Mouse (Mus musculus): ENCODE data around the gene Duox2. TPM values are rescaled to one million over a fixed set of nuclear protein-coding genes. Genes with fewer than 3 reads are reported as not detected.
"Not testable (repeated sequence)": the region's sequence is repeated elsewhere in the genome, so short reads cannot be mapped to it uniquely, and the experiment has no call there.

Gene Duox2
- polyA plus RNA-seq, 1 experiment, result 0.20 TPM

GRCm38 (mm10) chr2:122332222-122332621 is 34.0 kb upstream of the Duox2 start:
- Histone ChIP-seq H3ac (ENCODE audit: control insufficient read depth, insufficient read length, low read depth) (no peak overlapping the region), H3K79me3 (ENCODE audit: low read depth) (no peaks in the 10 kb centered on the region), H3K79me2 (ENCODE audit: control insufficient read depth, insufficient read depth) (no peaks in the 10 kb centered on the region), H3K36me3 (ENCODE audit: control insufficient read depth, insufficient read depth) (no peaks in the 10 kb centered on the region), H3K27me3 (ENCODE audit: control insufficient read depth, insufficient read depth, insufficient read length) (no peaks in the 10 kb centered on the region), H3K4me3 (ENCODE audit: insufficient read depth, poor library complexity, severe bottlenecking) (no peak overlapping the region)
- TF ChIP-seq MYOG (IDR thresholded peaks at IDR 0.05; ENCODE audit: control insufficient read depth, extremely low read depth, insufficient read length) (no peak), MYOD1 (IDR thresholded peaks at IDR 0.05; ENCODE audit: control insufficient read depth, insufficient read length, low read depth) (no peak), FOSL1 (IDR thresholded peaks at IDR 0.05; ENCODE audit: insufficient read depth, low read length, poor library complexity, severe bottlenecking) (no peak), MAX (IDR thresholded peaks at IDR 0.05) (no peak), CEBPB (IDR thresholded peaks at IDR 0.05; ENCODE audit: low read depth) (no peak), CTCF (IDR thresholded peaks at IDR 0.05; ENCODE audit: control insufficient read depth, insufficient read depth, insufficient read length) (no peak), USF1 (IDR thresholded peaks at IDR 0.05; ENCODE audit: low read depth) (no peak)

GRCm38 (mm10) chr2:122330317-122330716 is 32.1 kb upstream of the Duox2 start:
- not testable (repeated sequence) for H3K79me3 ChIP-seq (ENCODE audit: low read depth); H3K36me3 ChIP-seq (ENCODE audit: control insufficient read depth, insufficient read depth); H3ac ChIP-seq (ENCODE audit: control insufficient read depth, insufficient read length, low read depth); H3K27me3 ChIP-seq (ENCODE audit: control insufficient read depth, insufficient read depth, insufficient read length); H3K4me3 ChIP-seq (ENCODE audit: insufficient read depth, poor library complexity, severe bottlenecking); H3K79me2 ChIP-seq (ENCODE audit: control insufficient read depth, insufficient read depth)

- no peaks in the 10 kb centered on the region for H3K27me3 ChIP-seq (ENCODE audit: control insufficient read depth, insufficient read depth, insufficient read length)
- no peaks in the 10 kb centered on the region for H3K36me3 ChIP-seq (ENCODE audit: control insufficient read depth, insufficient read depth)
- no peaks in the 10 kb centered on the region for H3K79me3 ChIP-seq (ENCODE audit: low read depth)
- no peak overlapping the region for H3ac ChIP-seq (ENCODE audit: control insufficient read depth, insufficient read length, low read depth)
- TF ChIP-seq MYOD1 (IDR thresholded peaks at IDR 0.05; ENCODE audit: control insufficient read depth, insufficient read length, low read depth) (no peak), FOSL1 (IDR thresholded peaks at IDR 0.05; ENCODE audit: insufficient read depth, low read length, poor library complexity, severe bottlenecking) (no peak), USF1 (IDR thresholded peaks at IDR 0.05; ENCODE audit: low read depth) (no peak)
- H3K4me3 ChIP-seq (ENCODE audit: insufficient read depth, poor library complexity, severe bottlenecking), result no peak overlapping the region
- no peaks in the 10 kb centered on the region for H3K79me2 ChIP-seq (ENCODE audit: control insufficient read depth, insufficient read depth)
Measured at GRCm38 (mm10) chr2:122327986-122328385, 29.7 kb upstream of the Duox2 start.

- TF ChIP-seq MYOG (IDR thresholded peaks at IDR 0.05; ENCODE audit: control insufficient read depth, extremely low read depth, insufficient read length) (no peak), MAX (IDR thresholded peaks at IDR 0.05) (no peak), CEBPB (IDR thresholded peaks at IDR 0.05; ENCODE audit: low read depth) (no peak), CTCF (IDR thresholded peaks at IDR 0.05; ENCODE audit: control insufficient read depth, insufficient read depth, insufficient read length) (no peak)
- Histone ChIP-seq H3K27me3 (ENCODE audit: control insufficient read depth, insufficient read depth, insufficient read length) (no peaks in the 10 kb centered on the region), H3K4me3 (ENCODE audit: insufficient read depth, poor library complexity, severe bottlenecking) (no peak overlapping the region), H3K79me3 (ENCODE audit: low read depth) (no peaks in the 10 kb centered on the region), H3ac (ENCODE audit: control insufficient read depth, insufficient read length, low read depth) (no peak overlapping the region), H3K79me2 (ENCODE audit: control insufficient read depth, insufficient read depth) (no peaks in the 10 kb centered on the region), H3K36me3 (ENCODE audit: control insufficient read depth, insufficient read depth) (no peaks in the 10 kb centered on the region)
Measured at GRCm38 (mm10) chr2:122325361-122325760, 27.1 kb upstream of the Duox2 start.

GRCm38 (mm10) chr2:122324586-122324985 is 26.3 kb upstream of the Duox2 start:
- TF ChIP-seq FOSL1 (IDR thresholded peaks at IDR 0.05; ENCODE audit: insufficient read depth, low read length, poor library complexity, severe bottlenecking) (no peak), USF1 (IDR thresholded peaks at IDR 0.05; ENCODE audit: low read depth) (no peak), MYOG (IDR thresholded peaks at IDR 0.05; ENCODE audit: control insufficient read depth, extremely low read depth, insufficient read length) (no peak), CEBPB (IDR thresholded peaks at IDR 0.05; ENCODE audit: low read depth) (no peak), CTCF (IDR thresholded peaks at IDR 0.05; ENCODE audit: control insufficient read depth, insufficient read depth, insufficient read length) (no peak), MAX (IDR thresholded peaks at IDR 0.05) (no peak), MYOD1 (IDR thresholded peaks at IDR 0.05; ENCODE audit: control insufficient read depth, insufficient read length, low read depth) (no peak)
- H3K79me3 ChIP-seq (ENCODE audit: low read depth), result no peaks in the 10 kb centered on the region

GRCm38 (mm10) chr2:122323960-122324359 is 25.7 kb upstream of the Duox2 start:
- TF ChIP-seq FOSL1 (IDR thresholded peaks at IDR 0.05; ENCODE audit: insufficient read depth, low read length, poor library complexity, severe bottlenecking), result no peak
- no peaks in the 10 kb centered on the region for H3K79me2 ChIP-seq (ENCODE audit: control insufficient read depth, insufficient read depth)
- no peaks in the 10 kb centered on the region for H3K27me3 ChIP-seq (ENCODE audit: control insufficient read depth, insufficient read depth, insufficient read length)
- no peak overlapping the region for H3K4me3 ChIP-seq (ENCODE audit: insufficient read depth, poor library complexity, severe bottlenecking)
- no peaks in the 10 kb centered on the region for H3K79me3 ChIP-seq (ENCODE audit: low read depth)
- no peak overlapping the region for H3ac ChIP-seq (ENCODE audit: control insufficient read depth, insufficient read length, low read depth)
- H3K36me3 ChIP-seq (ENCODE audit: control insufficient read depth, insufficient read depth), result no peaks in the 10 kb centered on the region

More at GRCm38 (mm10) chr2:122324586-122324985, 26.3 kb upstream of the Duox2 start:
- H3K4me3 ChIP-seq (ENCODE audit: insufficient read depth, poor library complexity, severe bottlenecking), result no peak overlapping the region
- no peaks in the 10 kb centered on the region for H3K36me3 ChIP-seq (ENCODE audit: control insufficient read depth, insufficient read depth)
- H3K79me2 ChIP-seq (ENCODE audit: control insufficient read depth, insufficient read depth), result no peaks in the 10 kb centered on the region
- no peaks in the 10 kb centered on the region for H3K27me3 ChIP-seq (ENCODE audit: control insufficient read depth, insufficient read depth, insufficient read length)
- no peak overlapping the region for H3ac ChIP-seq (ENCODE audit: control insufficient read depth, insufficient read length, low read depth)

- Histone ChIP-seq H3K4me3 (ENCODE audit: insufficient read depth, poor library complexity, severe bottlenecking) (no peak overlapping the region), H3K36me3 (ENCODE audit: control insufficient read depth, insufficient read depth) (no peaks in the 10 kb centered on the region), H3K27me3 (ENCODE audit: control insufficient read depth, insufficient read depth, insufficient read length) (no peaks in the 10 kb centered on the region), H3K79me2 (ENCODE audit: control insufficient read depth, insufficient read depth) (no peaks in the 10 kb centered on the region), H3ac (ENCODE audit: control insufficient read depth, insufficient read length, low read depth) (no peak overlapping the region), H3K79me3 (ENCODE audit: low read depth) (no peaks in the 10 kb centered on the region)
- no peak for TF ChIP-seq MYOG (IDR thresholded peaks at IDR 0.05; ENCODE audit: control insufficient read depth, extremely low read depth, insufficient read length)
- TF ChIP-seq USF1 (IDR thresholded peaks at IDR 0.05; ENCODE audit: low read depth), result no peak
- no peak for TF ChIP-seq FOSL1 (IDR thresholded peaks at IDR 0.05; ENCODE audit: insufficient read depth, low read length, poor library complexity, severe bottlenecking)
- TF ChIP-seq CEBPB (IDR thresholded peaks at IDR 0.05; ENCODE audit: low read depth), result no peak
- no peak for TF ChIP-seq MYOD1 (IDR thresholded peaks at IDR 0.05; ENCODE audit: control insufficient read depth, insufficient read length, low read depth)
- TF ChIP-seq CTCF (IDR thresholded peaks at IDR 0.05; ENCODE audit: control insufficient read depth, insufficient read depth, insufficient read length), result no peak
- no peak for TF ChIP-seq MAX (IDR thresholded peaks at IDR 0.05)
Measured at GRCm38 (mm10) chr2:122317384-122317783, 19.1 kb upstream of the Duox2 start.

All from C2C12 (cell line).